Mouse (Mus musculus): ENCODE data around the gene Cd4.

Cd4 gene

DNA sequence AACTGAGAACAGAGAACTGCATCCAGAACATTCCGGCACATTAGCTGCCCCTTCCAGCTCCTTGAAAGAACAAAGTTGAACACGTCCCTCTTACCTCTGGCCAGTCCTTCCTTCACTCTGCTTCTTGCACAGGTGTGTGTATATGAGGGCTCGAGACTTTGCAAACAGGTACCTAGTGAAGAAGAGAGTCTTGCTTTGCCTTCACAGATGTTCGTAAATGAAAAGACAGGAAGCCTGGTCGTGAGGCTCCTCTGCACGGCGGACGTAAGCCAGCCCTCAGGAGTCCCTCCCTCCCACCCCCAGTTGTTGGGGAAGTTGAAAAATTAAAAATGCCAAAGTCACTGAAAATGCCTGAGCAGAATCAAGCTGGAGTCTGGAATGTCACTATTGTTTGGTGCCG lies at the start of gene Cd4:
TSS of gene Cd4 (minus strand) at position 236 of the 400 bp plus-strand sequence.
- no peak for DNase-seq

- DNase-seq: no peak
Measured at GRCm38 (mm10) chr6:124937493-124937892, 49.5 kb upstream of the Cd4 start.

- no peak for DNase-seq
Measured at GRCm38 (mm10) chr6:124936681-124937080, 48.7 kb upstream of the Cd4 start.

GRCm38 (mm10) chr6:124934670-124935069 lies 46.6 kb upstream of the Cd4 start:
- no peak for DNase-seq

DNA sequence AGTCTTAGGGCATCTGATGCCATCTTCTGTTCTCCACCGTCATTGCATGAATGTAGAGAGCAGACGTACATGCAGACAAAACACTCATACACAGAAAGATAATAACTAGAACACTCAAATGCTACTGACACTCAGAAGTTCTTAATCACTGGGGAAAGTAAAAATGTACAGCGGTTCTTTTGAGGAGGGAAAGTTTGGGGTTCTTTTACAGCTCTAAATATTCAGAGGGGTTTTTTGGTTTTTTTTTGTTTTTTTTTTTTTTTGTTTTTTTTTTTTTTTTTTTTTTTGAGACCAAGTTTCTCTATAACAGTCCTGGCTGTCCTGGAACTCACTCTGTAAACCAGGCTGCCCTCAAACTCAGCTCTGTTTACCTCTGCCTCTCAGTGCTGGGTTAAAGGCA lies 45.1 kb upstream of the Cd4 start:
- DNase-seq: no peak

GRCm38 (mm10) chr6:124932314-124932695 lies 44.3 kb upstream of the Cd4 start:
- DNase-seq: no peak

- DNase-seq: no peak
Measured at GRCm38 (mm10) chr6:124931525-124932313, 43.7 kb upstream of the Cd4 start.

DNA sequence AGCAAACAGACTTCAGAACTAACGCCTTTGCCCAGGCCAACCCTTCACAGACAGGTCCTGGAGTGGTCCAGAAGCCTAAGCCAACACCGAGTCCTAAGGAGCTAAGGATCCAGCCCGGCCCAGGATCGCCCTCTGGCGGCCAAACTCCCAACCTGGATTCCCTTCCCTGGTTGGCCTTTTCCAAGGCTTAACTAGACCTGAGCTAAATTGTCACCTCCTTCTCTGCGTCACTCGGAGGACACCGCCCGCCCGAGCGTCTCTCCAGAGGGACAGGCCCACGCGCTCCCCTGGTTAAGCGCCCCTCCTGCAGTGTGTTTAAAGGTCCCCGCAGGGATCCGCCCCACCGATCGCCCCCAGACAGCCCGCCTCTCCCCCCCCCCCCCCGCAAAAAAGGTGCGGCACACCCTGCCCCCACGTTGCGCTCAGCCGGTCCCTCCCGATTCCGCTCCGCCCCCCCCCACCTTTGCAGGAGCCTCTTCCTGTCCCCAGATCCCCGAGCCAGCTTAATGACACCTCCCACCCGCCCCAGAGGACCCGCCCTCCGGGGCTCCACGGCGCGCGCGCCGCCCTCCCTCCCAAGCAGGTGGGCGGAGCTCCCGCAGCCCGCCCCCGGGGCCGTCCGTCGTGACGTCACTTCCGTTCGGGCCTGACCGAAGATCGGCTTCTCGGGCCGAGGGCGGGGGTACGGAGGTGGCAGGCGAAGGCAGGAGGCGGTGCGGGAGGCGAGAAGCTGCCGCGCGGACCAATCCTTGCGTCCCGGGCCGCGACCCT lies 42.9 kb upstream of the Cd4 start, which contains the start of gene Mlf2:
TSS of gene Mlf2 (plus strand) at position 633 of the 771 bp plus-strand sequence.
- DNase-seq: peak; percentile 98

GRCm38 (mm10) chr6:124930231-124930630 lies 42.2 kb upstream of the Cd4 start:
- no peak for DNase-seq

DNA sequence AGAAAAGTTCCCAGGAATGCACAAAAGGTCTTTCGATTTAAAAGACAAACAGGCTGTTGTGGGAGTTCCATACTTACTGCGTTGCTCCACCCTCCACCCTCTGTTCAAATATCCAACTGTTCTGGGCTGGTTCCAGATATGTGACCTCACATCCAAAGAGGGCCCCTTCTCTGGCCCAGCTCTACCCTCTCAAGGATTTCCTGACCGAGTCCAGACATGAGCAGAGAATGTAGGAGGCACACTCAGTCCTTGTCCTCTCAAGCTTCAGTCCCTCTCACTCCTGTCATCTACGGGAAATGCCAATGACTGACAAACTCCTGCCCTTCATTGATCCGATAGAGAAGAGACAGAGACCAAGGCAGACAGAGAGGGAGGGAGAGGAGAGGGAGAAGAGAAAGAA lies 37.9 kb upstream of the Cd4 start:
- no peak for DNase-seq

- DNase-seq: no peak
Measured at GRCm38 (mm10) chr6:124925173-124925793, 37.3 kb upstream of the Cd4 start.

- DNase-seq: no peak
Measured at GRCm38 (mm10) chr6:124921539-124921938, 33.5 kb upstream of the Cd4 start.

- no peak for DNase-seq
Measured at GRCm38 (mm10) chr6:124920318-124921085, 32.5 kb upstream of the Cd4 start.

- peak; percentile 53 to 63 for DNase-seq
Measured at GRCm38 (mm10) chr6:124919695-124920317, 31.8 kb upstream of the Cd4 start, which contains the start of gene Ptms. TSS of gene Ptms (minus strand) at chr6:124920103.

DNA sequence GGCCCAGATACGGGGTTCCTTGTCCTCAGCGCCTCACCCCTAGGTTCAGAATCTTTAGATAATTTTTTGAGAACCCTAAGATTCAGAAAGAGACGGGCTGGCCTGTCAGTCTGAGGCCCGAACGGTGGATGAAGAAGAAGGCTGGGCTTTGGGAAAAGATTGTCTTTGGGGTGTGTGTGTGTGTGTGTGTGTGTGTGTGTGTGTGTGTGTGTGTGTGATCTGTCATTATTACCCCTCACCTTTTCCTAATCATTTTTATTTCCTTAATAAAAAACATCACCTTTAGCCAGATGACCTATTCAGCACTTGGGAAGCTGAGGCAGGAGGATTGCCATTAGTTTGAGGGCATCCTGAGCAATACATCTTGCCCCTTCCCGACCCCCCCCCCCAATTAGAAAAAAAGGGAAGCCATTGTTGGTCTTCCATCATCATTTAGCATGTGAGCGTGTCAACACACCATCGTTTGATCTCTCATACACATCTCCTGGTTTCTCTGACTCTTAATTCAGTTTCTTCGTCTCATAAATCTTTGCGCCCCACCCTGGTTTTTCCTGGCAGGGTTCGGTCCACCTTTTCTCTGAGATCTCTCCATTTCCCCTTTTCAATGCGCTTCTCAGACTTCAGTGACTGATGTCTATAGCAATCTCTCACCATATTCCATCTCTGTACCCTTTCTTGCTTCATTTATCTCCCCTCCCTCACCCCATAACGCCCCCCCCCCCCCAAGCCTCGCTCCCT lies 31.0 kb upstream of the Cd4 start:
- no peak for DNase-seq

DNA sequence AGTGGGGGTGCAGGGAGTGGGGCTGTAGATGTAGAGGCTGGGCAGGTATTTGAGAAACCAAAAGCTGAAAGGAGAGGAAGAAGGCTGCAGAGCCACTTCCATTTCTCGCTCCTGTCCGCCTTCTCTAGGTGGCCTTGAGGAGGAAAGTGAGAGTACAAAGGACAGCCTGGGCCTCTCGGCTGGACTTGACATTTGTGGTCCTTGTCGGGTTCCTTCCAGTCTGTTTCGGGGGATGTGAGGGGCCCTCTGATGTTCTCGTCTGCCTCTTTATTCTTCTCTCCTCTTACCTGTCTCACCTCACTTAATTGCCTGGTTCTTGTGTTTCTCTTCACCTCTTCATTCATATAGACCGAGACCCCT lies 30.3 kb upstream of the Cd4 start:
- DNase-seq: no peak

DNA sequence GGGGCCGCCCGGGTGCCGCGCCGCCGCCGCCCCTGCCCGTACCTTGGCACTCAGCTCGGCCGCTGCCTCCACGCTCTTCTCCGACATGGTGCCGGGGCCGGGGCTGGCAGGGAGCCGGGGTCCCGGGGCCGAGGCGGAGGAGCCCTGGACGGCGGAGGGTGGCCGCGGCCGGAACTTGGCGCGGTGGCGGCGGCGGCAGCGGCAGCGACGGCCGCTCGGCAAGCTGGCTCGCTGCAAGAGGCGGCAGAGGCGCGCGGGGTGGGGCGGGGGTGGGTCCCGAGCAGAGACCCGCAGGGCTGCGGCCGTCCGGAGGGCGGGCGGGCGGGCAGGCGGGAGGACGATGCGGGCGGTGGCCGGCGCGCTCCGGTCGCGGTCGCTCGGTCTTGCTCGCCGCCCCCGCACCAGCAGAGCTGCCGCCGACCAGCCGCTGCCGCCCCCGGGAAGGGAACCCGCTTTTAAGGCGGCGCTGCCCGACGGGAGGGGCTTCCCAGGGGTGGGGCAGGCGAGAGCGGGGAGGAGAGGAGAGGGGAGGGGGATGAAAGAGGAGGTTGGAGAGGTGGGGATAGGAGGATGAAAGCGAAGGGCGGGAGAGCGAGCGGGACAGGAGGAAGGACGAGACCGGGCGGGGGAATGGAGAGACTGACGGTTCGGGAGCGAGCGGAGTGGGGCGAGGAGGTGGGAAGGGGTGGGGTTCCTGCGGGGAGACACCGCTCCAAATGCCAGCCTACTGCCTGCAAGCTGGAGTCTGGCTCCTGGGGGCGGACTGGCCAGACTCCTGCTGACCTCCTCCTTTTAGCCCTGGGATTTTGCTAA lies 29.7 kb upstream of the Cd4 start:
- DNase-seq: peak; percentile 64 to 66

DNA sequence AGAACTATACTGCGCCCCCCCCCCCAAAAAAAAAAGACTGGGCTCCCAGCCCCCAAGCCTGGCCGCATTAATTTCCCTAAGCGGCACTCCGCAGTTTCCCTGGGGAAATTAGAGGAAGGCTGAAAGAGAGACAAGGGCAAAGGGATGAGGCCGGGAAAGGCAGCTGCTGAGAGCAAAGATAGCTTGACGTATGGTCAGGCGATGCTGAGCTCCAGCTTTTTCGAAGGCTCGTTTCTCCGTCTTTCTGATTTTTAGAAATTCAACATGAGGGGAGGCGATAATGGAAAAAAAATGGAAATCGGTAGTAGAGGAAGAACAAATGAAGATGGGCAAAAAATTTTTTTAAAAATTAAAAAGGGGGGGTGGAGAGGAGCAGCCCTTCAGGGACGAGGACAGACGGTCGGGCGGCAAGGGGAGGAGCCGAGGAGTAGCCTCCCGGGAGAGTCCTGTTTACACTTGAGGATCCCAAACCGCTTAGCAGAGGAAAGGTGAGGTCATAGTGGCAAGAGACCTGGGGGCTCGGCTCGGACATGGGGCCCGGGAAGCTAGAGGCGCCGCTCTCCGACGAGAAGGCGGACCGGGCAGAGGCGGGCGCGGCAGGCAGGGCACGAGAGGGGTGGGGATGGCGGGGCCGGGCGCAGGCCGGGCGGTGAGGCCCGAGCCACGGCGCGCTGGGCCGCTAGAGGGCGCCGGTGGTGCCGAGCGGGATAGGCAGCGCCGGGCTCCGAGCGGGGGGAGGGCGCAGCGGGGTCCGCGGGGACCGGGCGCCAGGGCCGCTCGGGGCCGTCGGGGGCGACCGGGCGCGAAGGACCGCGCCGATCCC lies 28.9 kb upstream of the Cd4 start:
- peak; percentile 79 to 95 for DNase-seq

DNA sequence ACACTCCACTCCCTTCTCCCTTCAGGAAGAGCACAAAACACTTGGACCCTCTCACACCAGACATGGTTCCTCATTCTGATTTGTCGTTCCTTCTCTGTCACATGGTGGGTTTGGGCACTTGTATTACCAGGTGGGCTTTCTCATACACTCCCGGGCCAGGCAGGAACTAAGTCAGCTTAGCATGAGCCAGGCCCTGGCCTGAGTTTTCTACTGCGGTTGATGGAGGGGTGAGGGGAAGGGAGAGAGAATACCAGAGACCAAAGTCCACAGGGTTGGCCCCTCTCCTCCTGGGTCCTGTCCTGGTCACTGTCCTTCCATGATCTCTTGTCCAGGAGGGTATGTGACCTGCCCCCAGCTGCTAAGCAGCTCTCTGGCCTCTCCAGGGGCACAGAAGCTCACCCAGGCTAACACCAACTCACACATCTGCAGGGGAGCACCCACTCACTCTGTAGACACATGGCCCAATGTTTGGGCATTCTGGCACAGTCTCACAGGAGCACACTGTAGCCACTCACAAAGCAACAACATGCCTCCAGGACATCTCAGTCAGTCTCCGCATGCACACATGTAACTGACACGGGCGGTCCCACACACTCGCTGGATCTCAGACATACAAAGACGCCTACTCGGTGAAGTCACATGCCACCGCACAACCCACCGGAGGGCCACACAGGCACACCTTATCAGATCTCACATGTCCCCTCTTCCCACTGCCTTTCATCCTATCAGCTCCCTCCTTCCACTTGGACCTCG lies 28.1 kb upstream of the Cd4 start:
- DNase-seq: no peak
